Mouse (Mus musculus): ENCODE results near the gene Hectd4. TPM values are rescaled to one million over a fixed set of nuclear protein-coding genes. Genes with fewer than 3 reads are reported as not detected.
"Not testable (repeated sequence)": the region's sequence is repeated elsewhere in the genome, so short reads cannot be mapped to it uniquely, and the experiment has no call there.

Gene Hectd4
- polyA plus RNA-seq, 1 experiment, result 79.8 TPM

GRCm38 (mm10) chr5:121359229-121359628 is 139.2 kb downstream of the Hectd4 start:
- no peak for TF ChIP-seq POLR2A (IDR thresholded peaks at IDR 0.05; ENCODE audit: extremely low read depth, insufficient read depth, low read length)
- Histone ChIP-seq H3K27ac (ENCODE audit: insufficient read depth, low read length) (no peak overlapping the region), H3K4me3 (ENCODE audit: insufficient read depth, low read length) (no peak overlapping the region), H3K4me1 (ENCODE audit: control insufficient read depth, insufficient read depth, low read length) (no peaks in the 10 kb centered on the region)

GRCm38 (mm10) chr5:121361696-121362095 is 141.7 kb downstream of the Hectd4 start:
- H3K4me1 ChIP-seq (ENCODE audit: control insufficient read depth, insufficient read depth, low read length), result no peaks in the 10 kb centered on the region
- H3K4me3 ChIP-seq (ENCODE audit: insufficient read depth, low read length), result no peak overlapping the region
- no peak for TF ChIP-seq CTCF (IDR thresholded peaks at IDR 0.05; ENCODE audit: extremely low read depth, insufficient read depth, low read length)
- no peak for TF ChIP-seq POLR2A (IDR thresholded peaks at IDR 0.05; ENCODE audit: extremely low read depth, insufficient read depth, low read length)
- H3K27ac ChIP-seq (ENCODE audit: insufficient read depth, low read length), result no peak overlapping the region

- H3K4me3 ChIP-seq (ENCODE audit: insufficient read depth, low read length), result no peak overlapping the region
- H3K27ac ChIP-seq (ENCODE audit: insufficient read depth, low read length), result no peak overlapping the region
- TF ChIP-seq POLR2A (IDR thresholded peaks at IDR 0.05; ENCODE audit: extremely low read depth, insufficient read depth, low read length), result no peak
- no peak for TF ChIP-seq CTCF (IDR thresholded peaks at IDR 0.05; ENCODE audit: extremely low read depth, insufficient read depth, low read length)
- H3K4me1 ChIP-seq (ENCODE audit: control insufficient read depth, insufficient read depth, low read length), result no peaks in the 10 kb centered on the region
Observed at GRCm38 (mm10) chr5:121363441-121363840, 143.4 kb downstream of the Hectd4 start.

- no peaks in the 10 kb centered on the region for H3K4me1 ChIP-seq (ENCODE audit: control insufficient read depth, insufficient read depth, low read length)
- TF ChIP-seq CTCF (IDR thresholded peaks at IDR 0.05; ENCODE audit: extremely low read depth, insufficient read depth, low read length), result no peak
- H3K4me3 ChIP-seq (ENCODE audit: insufficient read depth, low read length), result no peak overlapping the region
- H3K27ac ChIP-seq (ENCODE audit: insufficient read depth, low read length), result no peak overlapping the region
Observed at GRCm38 (mm10) chr5:121366449-121367225, 146.6 kb downstream of the Hectd4 start.

- no peak overlapping the region for H3K27ac ChIP-seq (ENCODE audit: insufficient read depth, low read length)
- TF ChIP-seq CTCF (IDR thresholded peaks at IDR 0.05; ENCODE audit: extremely low read depth, insufficient read depth, low read length), result no peak
- no peak for TF ChIP-seq POLR2A (IDR thresholded peaks at IDR 0.05; ENCODE audit: extremely low read depth, insufficient read depth, low read length)
- no peak overlapping the region for H3K4me3 ChIP-seq (ENCODE audit: insufficient read depth, low read length)
- H3K4me1 ChIP-seq (ENCODE audit: control insufficient read depth, insufficient read depth, low read length), result no peaks in the 10 kb centered on the region
Observed at GRCm38 (mm10) chr5:121367255-121367654, 147.2 kb downstream of the Hectd4 start.

GRCm38 (mm10) chr5:121371712-121372111 is 151.7 kb downstream of the Hectd4 start:
- Histone ChIP-seq H3K4me3 (ENCODE audit: insufficient read depth, low read length) (no peak overlapping the region), H3K4me1 (ENCODE audit: control insufficient read depth, insufficient read depth, low read length) (no peaks in the 10 kb centered on the region), H3K27ac (ENCODE audit: insufficient read depth, low read length) (no peak overlapping the region)
- TF ChIP-seq POLR2A (IDR thresholded peaks at IDR 0.05; ENCODE audit: extremely low read depth, insufficient read depth, low read length), result no peak
- no peak for TF ChIP-seq CTCF (IDR thresholded peaks at IDR 0.05; ENCODE audit: extremely low read depth, insufficient read depth, low read length)

- Histone ChIP-seq H3K4me3 (ENCODE audit: insufficient read depth, low read length) (no peak overlapping the region), H3K27ac (ENCODE audit: insufficient read depth, low read length) (no peak overlapping the region), H3K4me1 (ENCODE audit: control insufficient read depth, insufficient read depth, low read length) (no peaks in the 10 kb centered on the region)
- no peak for TF ChIP-seq POLR2A (IDR thresholded peaks at IDR 0.05; ENCODE audit: extremely low read depth, insufficient read depth, low read length)
Observed at GRCm38 (mm10) chr5:121374790-121375189, 154.8 kb downstream of the Hectd4 start.

GRCm38 (mm10) chr5:121376972-121377371 is 157.0 kb downstream of the Hectd4 start:
- not testable (repeated sequence) for H3K4me3 ChIP-seq (ENCODE audit: insufficient read depth, low read length); H3K4me1 ChIP-seq (ENCODE audit: control insufficient read depth, insufficient read depth, low read length); H3K27ac ChIP-seq (ENCODE audit: insufficient read depth, low read length)

GRCm38 (mm10) chr5:121378678-121379256 is 158.7 kb downstream of the Hectd4 start:
- no peak overlapping the region for H3K27ac ChIP-seq (ENCODE audit: insufficient read depth, low read length)
- peaks cover 6% of the 10 kb centered on the region for H3K4me1 ChIP-seq (ENCODE audit: control insufficient read depth, insufficient read depth, low read length)
- TF ChIP-seq CTCF (IDR thresholded peaks at IDR 0.05; ENCODE audit: extremely low read depth, insufficient read depth, low read length) (no peak), POLR2A (IDR thresholded peaks at IDR 0.05; ENCODE audit: extremely low read depth, insufficient read depth, low read length) (no peak)
- no peak overlapping the region for H3K4me3 ChIP-seq (ENCODE audit: insufficient read depth, low read length)

- TF ChIP-seq POLR2A (IDR thresholded peaks at IDR 0.05; ENCODE audit: extremely low read depth, insufficient read depth, low read length) (no peak), CTCF (IDR thresholded peaks at IDR 0.05; ENCODE audit: extremely low read depth, insufficient read depth, low read length) (peak; percentile 37)
- H3K4me1 ChIP-seq (ENCODE audit: control insufficient read depth, insufficient read depth, low read length), result peaks cover 6% of the 10 kb centered on the region
- H3K4me3 ChIP-seq (ENCODE audit: insufficient read depth, low read length), result no peak overlapping the region
- no peak overlapping the region for H3K27ac ChIP-seq (ENCODE audit: insufficient read depth, low read length)
Observed at GRCm38 (mm10) chr5:121380692-121381091, 160.7 kb downstream of the Hectd4 start.
